Mouse (Mus musculus) sigmoid colon, adult 10 weeks (tissue): ENCODE results near the gene Mapre1. TPM values are rescaled to one million over a fixed set of nuclear protein-coding genes. Genes with fewer than 3 reads are reported as not detected.

ENCODE experiments used
- polyA plus RNA-seq: library from polyadenylated mRNA; stranded (reverse); fragments of 350-450 nt; fragmentation: Illumina TruSeq; extraction: RNeasy Lipid Tissue Mini Kit (QIAGEN cat#74804); gene quantifications from one replicate; pipeline ENCODE4 v1.2.3, GENCODE M21; 2014; ENCODE audit warnings: low read depth, low replicate concordance

Gene Mapre1
- 364 TPM for polyA plus RNA-seq

DNA sequence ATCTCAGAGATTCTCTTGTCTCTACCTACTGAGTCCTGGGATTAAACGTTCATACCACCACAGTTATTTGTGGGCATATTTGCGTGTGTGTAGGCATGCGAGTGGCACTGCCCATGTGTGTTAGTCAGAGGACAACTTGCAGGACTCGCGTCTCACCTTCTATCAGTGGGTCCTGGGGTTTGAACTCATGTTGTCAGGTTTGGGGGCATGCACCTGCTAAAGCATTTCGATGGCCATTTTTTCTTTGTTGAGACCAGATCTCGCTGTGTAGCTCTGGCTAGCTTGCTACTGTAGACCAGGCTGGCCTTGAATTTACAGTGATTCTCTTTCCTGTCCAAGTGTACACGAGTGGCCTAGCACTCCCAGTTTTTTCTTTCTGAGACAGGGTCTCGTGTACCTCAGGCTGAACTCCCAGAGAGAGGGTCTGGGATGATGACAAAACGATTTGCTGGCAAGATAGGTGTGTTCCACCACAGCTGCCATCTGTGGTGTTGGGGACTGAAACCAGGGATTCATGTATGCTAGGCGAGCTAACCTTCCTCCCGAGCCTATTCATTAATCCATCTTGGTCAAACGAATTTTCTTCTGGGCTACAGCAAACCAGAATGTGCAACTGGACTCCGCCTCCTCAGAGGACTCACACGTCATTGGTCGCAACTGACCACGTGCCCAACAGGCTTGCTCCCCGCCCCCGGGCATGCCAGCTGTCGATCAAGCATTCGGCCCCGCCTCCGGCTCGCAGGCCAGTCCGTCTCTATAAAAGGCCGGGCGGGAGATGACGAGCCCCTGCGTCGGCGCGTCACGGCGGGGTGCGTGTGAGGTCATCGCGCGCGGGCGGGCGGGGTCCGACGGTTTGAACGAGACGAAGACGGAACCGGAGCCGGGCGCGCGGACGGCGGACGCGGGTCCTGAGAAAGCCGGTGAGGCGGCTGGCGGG is at the start of gene Mapre1:
Gene Mapre1 (plus strand): TSS at position 775 of the 937 bp plus-strand sequence.

DNA sequence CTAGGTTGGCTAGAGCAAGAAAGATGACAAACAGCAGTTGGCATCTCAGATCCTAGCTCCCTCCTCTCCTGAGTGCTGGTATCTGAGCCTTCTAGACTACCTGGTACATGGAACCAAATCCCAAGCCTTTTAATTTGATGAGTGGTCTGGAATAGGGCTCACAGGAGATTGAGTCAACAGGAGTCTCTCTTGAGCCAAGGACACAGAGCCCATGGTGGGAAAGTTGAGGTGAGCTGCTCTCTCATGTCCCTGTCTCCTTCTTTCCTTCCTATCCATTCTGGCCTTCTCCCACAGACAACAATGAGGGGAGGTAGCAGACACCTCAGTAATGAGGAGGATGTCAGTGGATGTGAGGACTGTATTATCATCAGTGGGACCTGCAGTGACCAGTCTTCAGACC is 44.7 kb upstream of the Mapre1 start, which contains the start of gene Dnmt3c:
Gene Dnmt3c (plus strand): TSS at position 301 of the 400 bp plus-strand sequence.

DNA sequence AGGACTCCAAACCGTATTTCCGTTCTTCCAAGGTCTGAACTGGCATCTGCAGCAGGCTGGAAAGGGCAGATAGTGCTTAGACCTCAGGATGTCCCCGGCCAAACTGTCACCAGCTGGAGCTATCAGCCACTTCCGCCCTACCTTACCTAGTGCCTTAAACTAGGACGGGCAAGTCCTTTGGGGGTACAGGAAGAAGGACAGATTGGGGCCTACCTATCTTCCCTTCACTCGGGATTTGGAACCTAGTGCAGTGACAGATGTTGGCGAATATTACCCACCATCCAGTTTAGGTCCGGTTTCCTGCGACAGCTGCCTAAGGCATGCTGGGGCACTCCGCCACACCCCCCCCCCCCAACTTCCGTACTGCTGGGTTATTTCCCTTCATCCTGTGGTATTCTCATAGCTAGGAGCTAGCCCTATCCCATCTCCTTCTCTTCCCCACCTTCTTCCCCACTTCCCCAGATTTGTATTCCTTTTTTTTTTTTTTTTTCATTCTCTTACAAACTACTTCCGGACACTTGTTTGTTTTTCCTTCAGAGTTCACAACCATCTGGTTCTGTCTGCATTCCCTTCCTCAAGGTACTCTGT is 38.4 kb downstream of the Mapre1 start, which contains the start of gene Efcab8:
Gene Efcab8 (plus strand): TSS at position 538 of the 588 bp plus-strand sequence.

Other genes starting within 250 kb of the Mapre1 start
- gene 4930404H24Rik, start 248.5 kb upstream of the Mapre1 start, polyA plus RNA-seq, result not detected
- 26.0 TPM for gene Nol4l, start 211.3 kb upstream of the Mapre1 start, polyA plus RNA-seq
- 16.8 TPM for gene Commd7, start 108.5 kb upstream of the Mapre1 start, polyA plus RNA-seq
- gene Dnmt3b, start 91.8 kb upstream of the Mapre1 start, polyA plus RNA-seq, result 1.4 TPM
- not detected for gene Dnmt3c, start 44.6 kb upstream of the Mapre1 start, polyA plus RNA-seq
- not detected for gene Efcab8, start 38.7 kb downstream of the Mapre1 start, polyA plus RNA-seq
- not detected for gene Sun5, start 129.8 kb downstream of the Mapre1 start, polyA plus RNA-seq
- not detected for gene Bpifb2, start 133.8 kb downstream of the Mapre1 start, polyA plus RNA-seq
- gene Bpifb6, start 159.1 kb downstream of the Mapre1 start, polyA plus RNA-seq, result not detected
- gene Bpifb3, start 177.0 kb downstream of the Mapre1 start, polyA plus RNA-seq, result not detected
- not detected for gene Bpifb4, start 196.9 kb downstream of the Mapre1 start, polyA plus RNA-seq
- not detected for gene Bpifa6, start 233.7 kb downstream of the Mapre1 start, polyA plus RNA-seq